Mouse (Mus musculus) heart, embryonic 13.5 days (tissue): ENCODE measurements around the gene Rdh8. TPM values are rescaled to one million over a fixed set of nuclear protein-coding genes. Genes with fewer than 3 reads are reported as not detected.
"Not testable (repeated sequence)": the region's sequence is repeated elsewhere in the genome, so short reads cannot be mapped to it uniquely, and the experiment has no call there.

Source experiments
- ATAC-seq: fragments of 200-750 bp; cut with Nextera tagmentation; 2 replicates; pipeline ENCODE4 v1.8.0; 2017; ENCODE audit warnings: moderate TSS enrichment; ENCODE audit not compliant: insufficient number of reproducible peaks, low FRiP score, low TSS enrichment; ENCODE audit errors: extremely low read depth
- H3K27ac ChIP-seq: fragments of 300-500 bp; sonication (generic); replicated peaks from 2 replicates; pipeline ENCODE4 v1.5.1; 2015; ENCODE audit warnings: moderate library complexity, mild to moderate bottlenecking, inconsistent platforms
- H3K27me3 ChIP-seq: fragments of 300-500 bp; sonication (generic); replicated peaks from 2 replicates; pipeline ENCODE4 v1.6.1; 2015; ENCODE audit warnings: mild to moderate bottlenecking, inconsistent platforms
- H3K36me3 ChIP-seq: fragments of 300-500 bp; sonication (generic); 2 replicates; pipeline ENCODE4 v1.6.1; 2015; ENCODE audit warnings: mild to moderate bottlenecking, inconsistent platforms
- H3K4me1 ChIP-seq: fragments of 300-500 bp; sonication (generic); 2 replicates; pipeline ENCODE4 v1.6.1; 2015; ENCODE audit warnings: inconsistent platforms
- H3K4me2 ChIP-seq: fragments of 300-500 bp; sonication (generic); 2 replicates; pipeline ENCODE4 v1.6.1; 2015; ENCODE audit warnings: inconsistent platforms, mild to moderate bottlenecking, moderate library complexity
- H3K4me3 ChIP-seq: fragments of 300-500 bp; sonication (generic); 2 replicates; pipeline ENCODE4 v1.5.1; 2015; ENCODE audit warnings: moderate library complexity, mild to moderate bottlenecking, inconsistent platforms
- H3K9ac ChIP-seq: fragments of 300-500 bp; sonication (generic); 2 replicates; pipeline ENCODE4 v1.6.1; 2015; ENCODE audit warnings: inconsistent platforms, mild to moderate bottlenecking, moderate library complexity
- H3K9me3 ChIP-seq: fragments of 300-500 bp; sonication (generic); 2 replicates; pipeline ENCODE4 v1.6.1; 2016; ENCODE audit warnings: inconsistent platforms
- WGBS: fragments of 180-500 bp; shearing (Covaris S2); methylation state at CpG from one replicate; pipeline ENCODE4 v1.1.7; 2015; ENCODE audit warnings: mixed read lengths; 5-methylcytosine and 5-hydroxymethylcytosine counted together
- polyA plus RNA-seq: library from polyadenylated mRNA; unstranded; fragments of >200 nt; fragmentation: Nextera tagmentation; extraction: Ambion mirVana; gene quantifications from 2 replicates; pipeline ENCODE4 v1.2.1, GENCODE M21; 2015

Gene Rdh8
- polyA plus RNA-seq, 1 experiment from 2014 or later: not detected

DNA sequence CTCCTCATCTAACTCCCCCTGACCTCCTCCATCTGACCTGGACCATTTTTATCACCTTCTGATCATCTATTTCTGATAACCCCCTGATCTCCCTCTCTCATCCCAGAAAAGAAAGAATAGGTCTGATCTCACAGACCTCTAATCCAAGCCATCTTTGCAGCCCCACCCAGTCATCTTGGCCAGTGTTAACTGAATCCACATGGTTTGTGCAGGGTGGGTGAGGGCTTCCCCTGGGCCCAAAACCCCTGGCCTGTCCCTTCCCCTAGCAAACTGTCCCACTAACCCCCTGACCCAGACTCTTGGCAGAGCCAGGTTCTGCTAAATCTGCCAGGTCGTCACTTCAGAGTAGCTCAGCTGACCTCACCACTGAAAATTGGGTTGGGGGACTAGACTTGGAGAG, 7.5 kb upstream of the Rdh8 start:
- peaks cover 13% of the 10 kb centered on the region for H3K4me1 ChIP-seq
- H3K27ac ChIP-seq: no peak overlapping the region
- H3K36me3 ChIP-seq: no peaks in the 10 kb centered on the region
- ATAC-seq: no peak
- H3K27me3 ChIP-seq: peaks cover 59% of the 10 kb centered on the region
- WGBS: 42% methylated on average over 1 of the region's 1 CpGs
- no peak overlapping the region for H3K9ac ChIP-seq
- no peak overlapping the region for H3K4me2 ChIP-seq
- H3K4me3 ChIP-seq: no peak overlapping the region
- H3K9me3 ChIP-seq: no peaks in the 10 kb centered on the region

- WGBS: 13% methylated on average over 19 of the region's 19 CpGs
- no peaks in the 10 kb centered on the region for H3K36me3 ChIP-seq
- H3K4me1 ChIP-seq: peaks cover 13% of the 10 kb centered on the region
- peaks cover 76% of the 10 kb centered on the region for H3K27me3 ChIP-seq
- H3K4me2 ChIP-seq: peak overlapping the region; percentile 35
- H3K9me3 ChIP-seq: no peaks in the 10 kb centered on the region
- no peak for ATAC-seq
- no peak overlapping the region for H3K9ac ChIP-seq
- no peak overlapping the region for H3K4me3 ChIP-seq
- H3K27ac ChIP-seq: no peak overlapping the region
Measured at GRCm38 (mm10) chr9:20812537-20813271, 5.6 kb upstream of the Rdh8 start.

DNA sequence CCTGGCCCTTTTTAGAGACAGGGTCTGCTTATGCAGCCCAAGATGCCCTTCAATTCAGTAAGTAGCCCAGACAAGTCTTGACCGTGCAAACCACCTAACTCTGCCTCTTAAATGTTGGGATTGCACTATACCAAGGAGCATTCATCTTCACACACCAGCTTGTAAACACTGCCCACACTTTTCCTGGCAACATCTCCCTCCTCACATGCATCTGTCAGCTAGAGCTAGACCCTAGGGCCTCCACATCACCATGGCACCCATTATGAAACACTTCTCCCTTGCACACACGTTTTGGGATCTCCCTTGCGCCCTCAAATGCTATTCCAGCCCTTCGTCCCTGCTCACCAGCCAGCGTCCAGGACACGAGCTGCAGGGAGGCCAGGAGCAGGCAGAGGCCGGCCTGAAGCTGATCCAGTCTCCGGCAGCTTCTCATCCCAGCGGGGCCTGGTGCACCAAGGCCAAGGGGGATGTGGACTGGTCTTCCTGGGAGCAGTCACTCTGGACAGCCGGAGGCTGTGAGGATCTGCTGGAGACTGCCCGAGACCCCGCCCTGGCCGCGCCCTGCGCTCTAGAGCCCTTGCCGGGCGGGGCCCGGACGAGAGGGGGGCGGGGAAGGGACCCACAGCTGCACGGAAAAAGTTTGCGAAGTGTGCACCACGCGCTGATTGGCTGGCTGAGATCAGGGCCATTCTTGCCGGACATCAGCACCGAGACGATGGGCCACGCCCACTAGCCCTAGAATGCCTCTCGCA, 3.6 kb upstream of the Rdh8 start, which contains the start of gene Col5a3:
TSS of gene Col5a3 (minus strand) at position 547 of the 752 bp plus-strand sequence.
- H3K27me3 ChIP-seq: peaks cover 69% of the 10 kb centered on the region
- H3K27ac ChIP-seq: no peak within 1 kb of the TSS
- H3K9me3 ChIP-seq: no peaks in the 10 kb centered on the region
- H3K9ac ChIP-seq: no peak within 1 kb of the TSS
- 6% methylated on average over 29 of the region's 29 CpGs for WGBS
- H3K36me3 ChIP-seq: no peaks in the 10 kb centered on the region
- peak within 1 kb of the TSS; percentile 55 for H3K4me2 ChIP-seq
- peaks cover 13% of the 10 kb centered on the region for H3K4me1 ChIP-seq
- no peak for ATAC-seq
- peak within 1 kb of the TSS; percentile 30 for H3K4me3 ChIP-seq

- Histone ChIP-seq H3K27ac (no peak overlapping the region), H3K4me3 (no peak overlapping the region), H3K4me1 (peaks cover 2% of the 10 kb centered on the region), H3K4me2 (no peak overlapping the region), H3K9ac (no peak overlapping the region), H3K36me3 (no peaks in the 10 kb centered on the region), H3K27me3 (peaks cover 28% of the 10 kb centered on the region), H3K9me3 (no peaks in the 10 kb centered on the region)
- ATAC-seq: no peak
- WGBS: 71% methylated on average over 5 of the region's 5 CpGs
Measured at GRCm38 (mm10) chr9:20820001-20820400, 1.7 kb downstream of the Rdh8 start.

DNA sequence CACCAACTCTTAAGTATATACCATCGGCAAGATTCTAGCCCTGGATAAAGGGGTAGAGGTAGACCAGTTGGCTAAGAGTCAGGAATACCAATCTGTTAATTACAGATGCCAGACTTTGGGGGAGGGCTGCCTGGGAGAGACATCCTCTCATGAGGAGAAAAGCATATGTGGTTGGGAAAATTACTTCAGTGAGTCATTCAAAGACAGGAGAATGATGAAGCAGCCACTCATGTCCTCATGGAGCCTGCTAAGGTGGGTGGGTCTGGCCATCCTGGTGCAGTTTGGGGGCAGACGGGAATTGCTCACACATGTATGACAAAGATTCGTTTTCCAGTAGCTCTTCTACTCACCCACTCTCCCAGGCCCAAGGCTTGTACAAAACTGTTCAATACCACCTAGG, 4.5 kb downstream of the Rdh8 start:
- H3K9ac ChIP-seq: no peak overlapping the region
- H3K4me1 ChIP-seq: no peaks in the 10 kb centered on the region
- no peak overlapping the region for H3K4me2 ChIP-seq
- WGBS: 74% methylated on average over 3 of the region's 3 CpGs
- no peak for ATAC-seq
- H3K4me3 ChIP-seq: no peak overlapping the region
- H3K9me3 ChIP-seq: no peaks in the 10 kb centered on the region
- peaks cover 8% of the 10 kb centered on the region; the same call in 1 of the 2 replicates for H3K27me3 ChIP-seq
- no peaks in the 10 kb centered on the region for H3K36me3 ChIP-seq
- no peak overlapping the region for H3K27ac ChIP-seq

GRCm38 (mm10) chr9:20825781-20826180, 7.5 kb downstream of the Rdh8 start:
- 43% methylated on average over 5 of the region's 5 CpGs for WGBS
- no peak for ATAC-seq
- no peak overlapping the region for H3K9ac ChIP-seq
- no peak overlapping the region for H3K27ac ChIP-seq
- H3K27me3 ChIP-seq: peaks cover 22% of the 10 kb centered on the region
- peaks cover 6% of the 10 kb centered on the region for H3K4me1 ChIP-seq
- H3K4me3 ChIP-seq: no peak overlapping the region
- no peaks in the 10 kb centered on the region for H3K9me3 ChIP-seq
- no peak overlapping the region for H3K4me2 ChIP-seq
- H3K36me3 ChIP-seq: no peaks in the 10 kb centered on the region

DNA sequence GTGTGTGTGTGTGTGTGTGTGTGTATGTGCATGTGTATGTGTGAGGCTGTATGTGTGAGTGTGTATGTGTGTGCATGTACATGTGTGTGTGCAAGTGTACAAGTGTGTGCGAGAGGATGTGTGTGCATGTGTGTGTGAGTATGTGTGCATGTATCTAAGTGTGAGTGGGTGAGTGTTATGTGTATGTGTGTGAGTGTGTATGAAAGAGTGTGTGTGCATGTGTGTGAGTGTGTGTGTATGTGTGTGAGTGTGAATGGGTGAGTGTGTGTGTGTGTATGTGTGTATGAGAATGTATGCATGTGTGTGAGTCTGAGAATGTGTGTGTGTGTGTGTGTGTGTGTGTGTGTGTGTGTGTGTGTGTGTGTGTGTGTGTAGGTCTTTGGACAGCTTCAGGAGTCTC, 9.8 kb downstream of the Rdh8 start:
- Histone ChIP-seq H3K4me2 (no peak overlapping the region), H3K4me1 (peaks cover 7% of the 10 kb centered on the region), H3K27ac (no peak overlapping the region), H3K36me3 (no peaks in the 10 kb centered on the region), H3K27me3 (peaks cover 34% of the 10 kb centered on the region), H3K4me3 (no peak overlapping the region), H3K9me3 (no peaks in the 10 kb centered on the region), H3K9ac (no peak overlapping the region)
- no peak for ATAC-seq
- 85% methylated on average over 1 of the region's 1 CpGs for WGBS

DNA sequence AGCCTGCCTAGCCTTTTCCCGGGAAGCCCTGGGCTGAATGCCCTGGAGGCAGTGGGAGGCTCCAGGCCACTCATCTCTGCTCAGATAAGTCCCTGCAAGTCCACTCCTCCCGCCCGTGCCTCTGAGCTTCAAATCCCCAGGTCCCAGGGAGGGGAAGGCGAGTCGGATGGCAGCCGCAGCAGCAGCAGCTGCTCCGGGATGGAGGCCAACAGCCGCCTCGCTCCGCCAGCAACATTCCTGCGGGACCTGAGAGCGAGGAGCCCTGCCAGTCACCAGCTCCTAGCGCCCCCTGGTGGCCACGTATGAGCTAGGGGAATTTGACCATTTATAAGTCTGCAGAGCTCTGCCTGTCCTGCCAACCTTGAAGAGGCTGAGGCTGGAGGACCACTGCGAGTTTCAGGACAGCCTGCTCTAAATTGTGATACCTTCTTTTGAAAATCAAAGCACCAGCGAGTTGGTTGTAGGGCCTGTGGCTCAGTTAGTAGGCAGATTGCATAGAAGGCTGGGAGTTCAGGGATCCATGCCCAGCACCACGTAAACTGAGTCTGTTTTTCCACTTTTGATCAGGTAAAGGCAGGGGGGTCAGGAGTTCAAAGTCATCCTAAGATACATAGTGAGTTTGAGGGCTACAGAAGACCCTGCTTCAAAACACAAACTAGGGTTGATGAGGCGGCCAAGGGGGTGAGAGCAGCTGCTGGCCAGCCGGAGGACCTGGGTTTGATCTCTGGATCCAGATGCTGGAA, 12.8 kb downstream of the Rdh8 start:
- Histone ChIP-seq H3K27me3 (peaks cover 43% of the 10 kb centered on the region), H3K4me1 (peaks cover 7% of the 10 kb centered on the region), H3K36me3 (no peaks in the 10 kb centered on the region), H3K27ac (no peak overlapping the region), H3K9ac (no peak overlapping the region), H3K4me2 (0 out of 2 replicates have a peak overlapping the region, but pooled peaks have one; percentile 18), H3K9me3 (no peaks in the 10 kb centered on the region), H3K4me3 (no peak overlapping the region)
- 13% methylated on average over 19 of the region's 19 CpGs for WGBS
- no peak; the same call in none of the 2 replicates for ATAC-seq

DNA sequence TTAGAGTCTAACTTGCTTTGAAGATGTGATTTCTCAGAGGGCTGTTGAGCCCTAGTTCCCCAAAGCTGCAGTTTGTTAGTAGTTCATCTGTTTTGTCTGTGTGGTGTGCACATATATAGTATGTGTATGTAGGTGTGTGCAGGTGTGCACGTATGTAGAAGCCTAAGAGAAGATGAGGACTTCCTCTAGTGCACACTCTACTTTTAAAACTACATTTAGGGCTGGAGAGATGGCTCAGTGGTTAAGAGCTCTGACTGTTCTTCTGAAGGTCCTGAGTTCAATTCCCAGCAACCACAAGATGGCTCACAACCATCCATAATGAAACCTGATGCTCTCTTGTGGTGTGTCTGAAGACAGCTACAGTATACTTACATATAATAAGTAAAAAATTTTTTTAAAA, 16.6 kb downstream of the Rdh8 start:
- Histone ChIP-seq H3K27me3 (peaks cover 34% of the 10 kb centered on the region), H3K36me3 (no peaks in the 10 kb centered on the region), H3K27ac (no peak overlapping the region), H3K4me3 (no peak overlapping the region), H3K9me3 (no peaks in the 10 kb centered on the region), H3K4me1 (peaks cover 7% of the 10 kb centered on the region), H3K4me2 (no peak overlapping the region), H3K9ac (no peak overlapping the region)
- WGBS: 71% methylated on average over 1 of the region's 1 CpGs
- ATAC-seq: no peak

DNA sequence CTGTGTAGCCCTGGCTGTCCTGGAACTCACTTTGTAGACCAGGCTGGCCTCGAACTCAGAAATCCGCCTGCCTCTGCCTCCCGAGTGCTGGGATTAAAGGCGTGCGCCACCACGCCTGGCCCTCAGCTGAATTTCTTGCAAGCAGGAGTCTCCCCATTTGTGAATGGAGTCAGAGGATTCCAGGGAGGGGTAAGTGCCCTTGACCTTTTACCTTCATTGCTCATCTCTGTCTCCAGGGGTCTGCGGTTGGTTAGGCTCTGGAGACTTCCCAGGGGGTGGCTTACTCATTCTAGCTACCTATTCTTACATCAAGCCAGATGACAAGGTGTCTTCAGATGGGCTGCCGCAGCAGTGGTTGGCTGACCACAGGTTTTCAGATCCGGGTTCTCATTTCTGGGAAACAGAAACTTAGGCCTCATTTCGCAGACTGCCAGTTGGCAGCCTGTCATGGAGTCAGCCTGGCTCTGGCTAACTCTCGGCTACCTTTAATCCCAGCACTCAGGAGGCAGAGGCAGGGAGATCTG, 17.2 kb downstream of the Rdh8 start:
- peaks cover 29% of the 10 kb centered on the region for H3K27me3 ChIP-seq
- 76% methylated on average over 11 of the region's 11 CpGs for WGBS
- not testable (repeated sequence) for H3K27ac ChIP-seq, H3K4me1 ChIP-seq, ATAC-seq, H3K9ac ChIP-seq, H3K4me2 ChIP-seq, H3K4me3 ChIP-seq, H3K36me3 ChIP-seq, H3K9me3 ChIP-seq
